Mouse (Mus musculus) kidney, postnatal 0 days (tissue): ENCODE measurements at regions not wholly inside any gene's neighbourhood (a gene's known extent, or its start where the extent isn't known, plus 50 kb on each side); places are given as distances from the start of the nearest gene placed in this dataset.

ENCODE experiments used
- ATAC-seq: fragments of 200-750 bp; cut with Nextera tagmentation; replicated peaks from 2 replicates; pipeline ENCODE4 v1.8.0; 2017; ENCODE audit warnings: low read depth, moderate number of reproducible peaks, moderate TSS enrichment, moderate library complexity; ENCODE audit not compliant: low FRiP score
- DNase-seq: peaks from one replicate; pipeline ENCODE4 v3.0.0-alpha.2; 2016; ENCODE audit warnings: low spot score
- H3K27ac ChIP-seq: fragments of 300-500 bp; sonication (generic); 2 replicates; pipeline ENCODE4 v1.5.1; 2014; ENCODE audit warnings: mild to moderate bottlenecking
- H3K27me3 ChIP-seq: fragments of 300-500 bp; sonication (generic); 2 replicates; pipeline ENCODE4 v1.6.1; 2014; ENCODE audit warnings: low read length, mixed read lengths; ENCODE audit not compliant: insufficient read depth
- H3K36me3 ChIP-seq: fragments of 300-500 bp; sonication (generic); 2 replicates; pipeline ENCODE4 v1.6.1; 2014; ENCODE audit warnings: low read length, mixed read lengths; ENCODE audit not compliant: insufficient read depth
- H3K4me1 ChIP-seq: fragments of 300-500 bp; sonication (generic); replicated peaks from 2 replicates; pipeline ENCODE4 v1.6.1; 2014; ENCODE audit warnings: antibody characterized with exemption, low read length, mixed read lengths; ENCODE audit not compliant: insufficient read depth
- H3K4me2 ChIP-seq: fragments of 300-500 bp; sonication (generic); 2 replicates; pipeline ENCODE4 v1.6.1; 2014; ENCODE audit warnings: mild to moderate bottlenecking, low read length, moderate library complexity, mixed read lengths
- H3K4me3 ChIP-seq: fragments of 300-500 bp; sonication (generic); replicated peaks from 2 replicates; pipeline ENCODE4 v1.5.1; 2014; ENCODE audit warnings: low read depth, low read length
- H3K9ac ChIP-seq: fragments of 300-500 bp; sonication (generic); 2 replicates; pipeline ENCODE4 v1.6.1; 2014; ENCODE audit warnings: low read depth, low read length
- H3K9me3 ChIP-seq: fragments of 300-500 bp; sonication (generic); replicated peaks from 2 replicates; pipeline ENCODE4 v1.6.1; 2016; ENCODE audit warnings: low read length, inconsistent platforms, mixed read lengths
- CTCF ChIP-seq: IDR thresholded peaks from 2 replicates; pipeline ENCODE4 v1.5.1; 2016; ENCODE audit warnings: antibody characterized with exemption, low read depth, mild to moderate bottlenecking, moderate library complexity
- WGBS: fragments of 180-500 bp; shearing (Covaris S2); extraction: QIAGEN DNeasy Blood & Tissue Kit; methylation state at CpG from one replicate; pipeline ENCODE4 v1.1.7; 2014; 5-methylcytosine and 5-hydroxymethylcytosine counted together

- ATAC-seq (no peak), DNase-seq (no peak)
- no peaks in the 10 kb centered on the region for H3K27me3 ChIP-seq
- H3K4me1 ChIP-seq = no peaks in the 10 kb centered on the region
- WGBS = 77% methylated on average over 8 of the region's 8 CpGs
- no peak overlapping the region for H3K4me3 ChIP-seq
- no peaks in the 10 kb centered on the region for H3K9me3 ChIP-seq
- no peaks in the 10 kb centered on the region for H3K36me3 ChIP-seq
- H3K4me2 ChIP-seq = no peak overlapping the region
- H3K27ac ChIP-seq = no peak overlapping the region
- no peak overlapping the region for H3K9ac ChIP-seq
- no peak for TF ChIP-seq CTCF
Measured at GRCm38 (mm10) chr3:18378014-18379005, 430.1 kb downstream of the Cypt12 start.

- Histone ChIP-seq H3K4me2 (no peak overlapping the region), H3K9me3 (no peaks in the 10 kb centered on the region), H3K4me1 (no peaks in the 10 kb centered on the region), H3K27me3 (no peaks in the 10 kb centered on the region), H3K27ac (no peak overlapping the region), H3K9ac (no peak overlapping the region), H3K36me3 (no peaks in the 10 kb centered on the region), H3K4me3 (no peak overlapping the region)
- DNase-seq (peak; percentile 3), ATAC-seq (no peak)
- 64% methylated on average over 4 of the region's 4 CpGs for WGBS
- TF ChIP-seq CTCF = no peak
Measured at GRCm38 (mm10) chr3:18421886-18422575, 473.8 kb downstream of the Cypt12 start.

DNA sequence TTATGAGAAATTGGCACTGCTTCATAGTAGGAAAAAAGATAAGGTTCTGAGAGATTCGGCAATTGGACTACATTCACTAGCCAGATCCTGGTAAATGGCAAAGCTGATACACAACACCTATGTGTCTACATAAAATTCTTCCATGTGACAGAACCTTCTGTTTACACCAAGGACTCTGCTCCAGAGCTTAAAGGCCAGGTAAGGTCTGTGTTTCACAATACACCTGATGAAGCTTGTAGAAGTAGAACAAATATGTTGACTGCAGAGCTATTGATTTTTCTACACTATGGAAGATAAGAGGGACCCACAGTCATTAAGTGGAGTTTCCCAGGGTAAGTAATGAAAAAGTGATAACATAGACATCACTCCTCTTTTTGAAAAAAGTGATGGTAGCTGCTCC lies 480.7 kb downstream of the Cypt12 start:
- TF ChIP-seq CTCF = no peak
- no peak for ATAC-seq
- Histone ChIP-seq H3K4me1 (no peaks in the 10 kb centered on the region), H3K27ac (no peak overlapping the region), H3K36me3 (no peaks in the 10 kb centered on the region), H3K9ac (no peak overlapping the region), H3K27me3 (no peaks in the 10 kb centered on the region), H3K9me3 (no peaks in the 10 kb centered on the region), H3K4me3 (no peak overlapping the region), H3K4me2 (no peak overlapping the region)
- no peak for DNase-seq
- WGBS = 92% methylated on average over 1 of the region's 1 CpGs

DNA sequence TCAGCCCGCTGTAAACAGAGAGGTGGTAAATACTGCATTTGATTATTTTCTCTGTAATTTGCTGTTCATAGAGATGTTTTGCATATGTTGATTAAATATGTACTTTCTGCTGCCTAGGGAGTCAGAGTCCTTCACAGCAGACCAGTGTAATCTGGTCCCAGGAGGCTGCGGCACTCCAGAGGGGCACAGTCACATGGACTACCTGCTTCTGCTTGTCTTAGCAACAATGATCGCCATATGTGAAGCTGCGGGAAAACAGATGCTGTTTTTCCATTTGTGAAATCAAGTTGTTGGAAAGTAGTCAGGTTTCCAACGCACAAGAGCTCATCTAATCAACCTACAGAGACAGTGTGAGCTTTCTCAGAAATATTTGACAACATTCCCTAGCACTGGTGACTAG lies 490.6 kb downstream of the Cypt12 start:
- no peaks in the 10 kb centered on the region for H3K4me1 ChIP-seq
- no peaks in the 10 kb centered on the region for H3K36me3 ChIP-seq
- TF ChIP-seq CTCF = no peak
- H3K27me3 ChIP-seq = no peaks in the 10 kb centered on the region
- WGBS = 83% methylated on average over 5 of the region's 5 CpGs
- no peak overlapping the region for H3K27ac ChIP-seq
- H3K4me2 ChIP-seq = no peak overlapping the region
- ATAC-seq (no peak), DNase-seq (no peak)
- no peak overlapping the region for H3K9ac ChIP-seq
- no peak overlapping the region for H3K4me3 ChIP-seq
- no peaks in the 10 kb centered on the region for H3K9me3 ChIP-seq

- H3K4me2 ChIP-seq = no peak overlapping the region
- DNase-seq = peak; percentile 58
- H3K4me3 ChIP-seq = no peak overlapping the region
- H3K9me3 ChIP-seq = no peaks in the 10 kb centered on the region
- no peak for TF ChIP-seq CTCF
- 66% methylated on average over 3 of the region's 3 CpGs for WGBS
- ATAC-seq = no peak
- H3K27me3 ChIP-seq = no peaks in the 10 kb centered on the region
- H3K4me1 ChIP-seq = no peaks in the 10 kb centered on the region
- H3K27ac ChIP-seq = no peak overlapping the region
- no peaks in the 10 kb centered on the region for H3K36me3 ChIP-seq
- H3K9ac ChIP-seq = no peak overlapping the region
Measured at GRCm38 (mm10) chr3:18452197-18452933, 504.2 kb downstream of the Cypt12 start.
